Mouse (Mus musculus): ENCODE results near the gene Ofcc1.

Gene Ofcc1

DNA sequence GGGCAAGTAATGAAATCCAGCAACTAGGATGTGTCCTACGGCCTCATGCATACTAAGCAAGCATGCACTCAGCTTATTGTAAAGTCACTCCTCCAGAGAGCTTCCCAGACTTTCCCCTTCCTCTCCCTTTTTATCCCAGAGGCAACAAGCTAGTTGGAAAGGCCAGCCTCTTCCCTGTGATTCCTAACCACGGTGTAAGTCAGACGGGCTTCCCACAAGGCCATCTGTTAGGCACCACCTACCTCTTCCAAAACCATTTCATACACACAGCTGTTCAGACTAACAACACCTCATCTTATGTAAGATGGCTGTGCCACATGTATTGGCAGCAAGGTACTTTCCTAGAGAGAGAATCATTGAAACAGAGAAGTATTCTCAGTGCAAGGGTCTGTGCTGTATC is 124.9 kb downstream of the Ofcc1 start:
- DNase-seq: no peak

DNA sequence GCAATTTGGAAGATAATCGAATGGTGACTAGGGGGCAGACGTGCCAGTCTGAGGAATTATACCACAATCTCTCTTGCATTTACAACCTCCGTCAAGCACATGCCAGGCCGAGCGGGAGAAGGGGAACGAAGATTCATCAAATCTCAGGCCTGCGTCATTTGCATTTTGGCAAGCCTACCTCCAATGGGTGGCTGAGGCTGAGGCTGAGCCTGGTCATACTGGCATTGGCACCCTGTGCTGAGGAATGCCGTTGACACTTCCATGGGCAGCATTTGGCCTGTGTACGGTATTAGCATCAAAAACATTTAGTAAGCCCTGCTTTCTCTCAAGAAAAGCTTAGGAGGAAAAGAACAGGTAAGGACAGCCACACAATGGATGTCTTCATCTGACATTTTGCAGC is 152.9 kb downstream of the Ofcc1 start:
- DNase-seq: no peak

DNA sequence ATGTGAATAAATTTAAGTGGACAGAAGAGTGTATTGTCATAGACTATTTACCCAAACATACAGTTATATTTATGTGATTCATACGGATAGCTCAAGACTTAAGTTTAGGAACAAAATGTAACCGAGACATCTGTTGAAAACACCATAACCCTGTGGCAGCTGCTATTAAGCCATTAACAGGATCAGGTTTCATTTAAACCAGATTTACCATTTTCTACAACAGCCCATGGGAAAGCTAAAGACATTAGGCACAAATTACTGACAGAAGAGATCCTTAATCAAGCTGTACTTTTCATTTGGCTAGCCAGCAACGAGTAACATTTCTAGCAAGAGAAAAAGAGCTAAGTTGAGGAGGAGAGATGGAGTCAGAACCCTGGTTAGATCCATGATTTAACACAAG is 179.5 kb downstream of the Ofcc1 start:
- no peak for DNase-seq

DNA sequence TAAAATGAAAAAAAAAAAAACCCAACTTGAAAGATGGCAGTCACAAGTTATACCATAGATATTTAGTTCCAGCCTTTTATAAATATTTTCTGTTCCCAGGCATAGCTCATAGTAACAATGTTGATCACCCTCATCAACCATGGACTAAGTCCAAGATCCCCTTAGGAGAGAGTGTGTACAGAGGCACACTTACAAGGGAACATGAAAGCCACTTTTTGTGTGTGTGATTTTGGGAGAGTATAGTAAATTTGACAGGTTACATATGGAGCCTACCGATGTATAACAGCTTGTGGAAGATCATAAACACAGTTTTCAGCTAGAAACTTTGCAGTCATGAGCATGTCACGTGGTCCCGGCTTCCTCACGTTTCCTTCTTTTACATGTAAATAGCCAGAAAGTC is 189.5 kb downstream of the Ofcc1 start:
- no peak for DNase-seq

DNA sequence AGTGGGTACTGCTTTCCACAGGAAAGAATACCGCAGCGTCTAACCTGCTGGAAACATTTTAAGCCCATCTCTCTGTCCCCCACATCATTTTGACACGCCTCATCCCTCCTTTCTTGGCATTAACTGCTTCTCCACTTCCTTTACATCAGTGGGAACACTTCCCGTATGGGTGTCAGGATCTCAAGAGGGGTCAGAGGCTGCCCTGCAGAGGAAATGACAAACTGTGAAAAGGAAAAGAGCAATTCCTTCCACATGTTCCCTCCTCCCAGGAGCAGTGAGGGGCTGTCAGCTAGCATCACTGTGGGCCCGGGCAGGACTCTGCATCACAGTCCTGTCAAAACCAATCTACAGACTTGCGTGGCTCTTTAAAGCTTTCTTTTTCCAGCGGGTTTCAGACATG is 193.4 kb downstream of the Ofcc1 start:
- no peak for DNase-seq

DNA sequence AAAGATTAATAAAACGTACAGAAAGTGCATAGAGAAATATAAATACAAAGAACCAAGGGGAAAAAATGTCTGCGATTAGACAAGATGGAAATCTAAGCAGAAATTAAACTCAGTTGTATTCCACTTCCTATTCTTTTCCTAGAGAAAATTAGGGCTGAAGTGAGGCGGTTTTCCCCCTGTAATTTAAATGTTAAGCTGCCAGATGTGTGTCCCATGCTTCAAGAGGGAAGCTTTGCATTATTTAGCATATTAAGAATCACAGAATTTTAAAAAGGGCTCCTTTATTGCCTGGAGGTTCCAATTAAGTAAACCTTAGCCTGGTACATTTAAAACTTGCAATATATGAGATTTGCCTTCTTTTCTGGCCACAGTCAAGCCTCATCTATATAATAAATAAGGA is 205.8 kb downstream of the Ofcc1 start:
- DNase-seq: no peak

DNA sequence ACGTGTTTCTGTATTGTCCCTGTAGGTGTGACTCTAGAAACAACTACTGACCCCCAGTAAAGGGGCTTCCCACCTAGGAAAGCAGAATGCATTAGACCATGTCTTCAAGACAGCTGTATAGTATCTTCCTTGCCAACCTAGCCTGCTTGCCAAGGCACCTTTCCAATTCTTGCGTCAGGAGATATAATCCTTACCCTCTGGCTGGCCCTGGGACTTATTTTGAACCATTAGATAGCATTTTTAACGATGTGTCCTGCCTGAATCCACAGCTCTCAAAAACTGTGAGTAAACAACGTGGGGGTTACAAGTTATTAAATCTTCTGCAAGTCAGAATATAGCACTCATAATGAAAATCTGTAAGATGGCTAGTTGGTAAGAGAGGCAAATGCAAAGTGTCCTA is 221.3 kb downstream of the Ofcc1 start:
- no peak for DNase-seq

DNA sequence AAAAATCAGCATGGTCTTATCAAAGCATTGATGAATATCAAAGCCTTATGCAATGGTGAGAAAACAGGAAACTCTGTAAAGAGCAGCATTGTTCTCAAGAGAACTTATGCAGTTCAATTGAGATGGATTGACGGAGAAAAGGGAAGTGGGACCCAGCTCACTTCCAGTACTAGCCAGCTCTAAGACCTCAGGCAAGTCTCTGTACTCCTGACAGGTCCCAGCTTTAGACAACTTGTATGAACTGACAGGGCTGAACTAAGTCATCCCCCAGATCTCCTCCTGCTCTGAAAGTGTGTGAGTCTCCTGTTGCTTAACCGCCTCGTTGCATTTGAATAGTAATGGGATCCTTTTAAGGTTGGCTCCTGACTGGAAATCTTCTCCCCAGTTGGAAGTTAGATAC is 225.2 kb downstream of the Ofcc1 start:
- DNase-seq: no peak

DNA sequence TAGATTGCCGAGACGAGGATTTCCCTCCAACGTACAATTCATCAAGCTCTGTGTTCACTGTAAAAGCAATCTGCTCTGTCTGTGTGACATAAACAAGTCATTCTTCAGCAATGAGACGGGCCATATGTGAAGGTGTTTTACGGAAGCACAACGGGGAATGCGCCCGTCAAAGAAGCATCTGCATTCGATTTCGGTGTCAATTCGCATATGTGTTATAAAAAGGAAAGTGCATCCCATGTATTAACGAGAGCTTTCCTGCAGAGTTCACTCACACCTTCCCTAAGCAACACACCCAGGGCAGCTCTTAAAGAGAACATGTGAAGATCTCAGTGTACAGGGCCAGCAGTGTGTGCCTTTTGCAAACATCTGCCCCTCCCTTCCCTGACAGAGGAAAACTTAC is 225.6 kb downstream of the Ofcc1 start:
- no peak for DNase-seq

DNA sequence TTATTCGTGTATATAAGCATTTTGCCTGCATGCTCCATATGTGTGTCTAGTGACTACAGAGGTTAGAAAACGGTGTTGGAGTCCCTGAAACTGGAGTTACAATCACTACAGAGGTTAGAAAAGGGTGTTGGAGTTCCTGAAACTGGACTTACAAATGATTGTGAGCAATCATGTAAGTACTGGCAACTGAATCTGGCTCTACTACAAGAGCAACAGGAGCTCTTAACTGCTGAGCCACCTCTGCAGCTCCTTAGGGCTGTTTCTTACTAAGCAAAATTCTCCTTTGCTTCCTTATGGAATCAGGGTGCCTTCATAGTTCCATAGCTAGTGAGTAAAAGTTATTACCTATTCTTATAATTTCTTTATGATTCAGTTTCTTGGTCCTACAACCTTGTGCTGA is 237.4 kb downstream of the Ofcc1 start:
- DNase-seq: no peak

DNA sequence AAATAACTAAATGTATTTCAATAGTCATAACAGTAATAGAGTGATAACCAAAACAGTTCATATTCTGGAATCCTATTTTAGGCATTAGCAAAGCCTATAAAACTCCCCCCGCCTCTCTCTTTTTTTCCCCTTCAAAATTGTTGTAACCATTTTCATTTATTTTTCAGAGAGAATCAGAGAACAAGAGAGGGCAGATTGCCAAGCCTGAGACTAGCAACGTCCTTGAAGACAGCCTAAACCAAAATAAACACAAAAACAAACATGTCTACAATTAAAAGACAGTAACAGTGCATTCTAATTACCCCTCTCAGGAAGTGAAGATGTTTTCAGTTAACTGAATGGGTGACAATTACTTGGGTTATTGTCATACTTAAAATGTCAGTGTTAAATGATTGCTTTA is 248.9 kb downstream of the Ofcc1 start:
- DNase-seq: no peak

DNA sequence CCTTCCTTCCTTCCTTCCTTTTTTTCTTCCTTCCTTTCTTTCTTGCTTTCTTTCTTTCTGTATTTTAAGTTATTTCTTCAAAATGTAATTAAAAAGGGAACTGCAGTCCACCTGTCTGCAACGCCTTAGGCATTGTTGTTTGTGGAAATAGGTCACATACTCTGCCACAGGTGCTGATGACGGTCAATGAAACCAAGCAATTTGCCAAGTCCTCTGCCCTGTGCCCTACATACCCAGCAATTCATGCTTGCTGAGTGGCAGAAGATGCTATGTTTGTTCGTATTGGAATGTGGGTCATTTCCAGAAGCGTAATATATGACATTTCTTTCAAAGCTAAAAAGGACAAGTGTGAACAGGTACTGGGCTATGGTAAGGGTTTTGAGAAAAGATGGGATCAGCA is 285.0 kb downstream of the Ofcc1 start:
- no peak for DNase-seq

DNA sequence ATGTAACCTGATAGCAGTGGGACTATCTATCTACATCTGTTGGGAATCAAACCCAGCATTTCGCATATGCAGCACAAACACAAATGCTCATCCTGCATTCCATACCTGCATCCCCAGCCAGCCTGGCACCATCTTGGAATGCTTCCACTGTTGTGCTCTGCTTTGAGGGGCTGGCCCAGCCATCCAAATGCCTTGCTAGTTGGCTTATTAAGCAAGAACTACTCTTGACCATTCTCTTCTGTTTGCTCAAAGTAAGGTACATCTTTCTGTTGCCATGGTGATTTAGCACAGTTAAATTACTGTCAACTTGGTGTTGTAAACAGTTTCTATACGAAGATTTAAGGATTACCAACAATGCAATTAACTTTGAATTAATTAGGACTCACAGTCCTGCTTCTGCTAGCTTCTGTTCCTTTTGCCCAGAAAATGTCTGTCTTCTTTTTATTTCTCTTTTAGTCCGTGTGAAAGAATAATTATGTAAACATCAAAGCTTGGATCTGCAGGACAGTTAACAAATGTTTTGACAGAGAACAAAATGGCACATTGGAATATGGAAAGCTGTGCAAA is 286.3 kb downstream of the Ofcc1 start:
- no peak for DNase-seq

DNA sequence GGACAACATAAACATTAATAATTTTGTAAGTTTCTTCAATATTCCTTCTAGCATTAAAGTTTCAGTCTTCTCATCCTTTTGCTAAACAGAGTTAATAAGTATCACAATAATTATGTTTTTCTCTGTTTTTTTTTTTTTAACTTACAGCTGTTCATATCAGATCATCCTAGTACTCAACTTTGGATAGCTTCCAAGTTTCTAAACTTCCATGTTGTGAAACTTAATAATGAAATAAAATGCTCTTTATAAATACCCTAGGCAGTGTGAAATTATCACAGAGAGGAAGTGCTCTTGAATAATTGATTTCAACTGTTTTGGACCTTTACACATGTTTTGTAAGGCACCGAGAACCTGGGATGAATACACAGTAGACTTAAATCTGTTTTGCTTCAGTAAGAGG is 291.2 kb downstream of the Ofcc1 start:
- no peak for DNase-seq

DNA sequence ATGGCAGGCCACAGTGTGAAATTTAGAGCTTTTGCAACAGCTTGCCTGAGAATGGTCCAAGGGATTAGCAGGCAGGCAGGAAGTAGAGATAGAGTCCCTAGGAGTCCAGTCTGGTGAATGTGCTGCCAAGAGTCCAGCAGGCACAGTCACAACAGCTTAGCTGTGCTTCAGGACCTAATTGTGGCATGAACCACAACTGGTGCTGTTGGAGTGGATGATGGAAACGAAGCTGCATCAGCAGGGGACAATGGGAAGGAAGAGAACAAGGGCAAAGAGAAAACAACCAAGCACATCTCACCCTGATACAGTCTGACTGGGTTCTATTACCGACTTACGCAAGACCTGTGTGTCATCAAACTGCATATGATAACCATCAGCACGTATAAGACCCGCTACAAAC is 300.0 kb downstream of the Ofcc1 start:
- no peak for DNase-seq

DNA sequence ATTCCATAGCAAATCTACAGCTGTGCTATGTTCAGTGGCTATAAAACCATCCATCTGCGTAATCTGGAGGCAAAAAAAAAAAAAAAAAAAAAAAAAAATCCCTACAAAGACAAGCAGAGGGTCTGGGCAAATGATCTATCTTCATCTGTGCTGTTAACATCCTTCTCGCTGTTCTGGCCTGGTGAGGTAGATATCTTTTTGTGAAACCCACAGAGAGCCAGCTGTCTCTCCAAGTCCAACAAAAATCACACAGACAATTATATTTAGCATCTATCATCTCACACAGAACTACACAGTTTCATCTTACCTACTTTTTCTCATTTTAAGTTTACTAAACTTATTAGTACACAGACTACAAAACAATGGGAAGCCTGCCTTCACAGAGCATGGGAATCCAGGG is 323.4 kb downstream of the Ofcc1 start:
- no peak for DNase-seq

DNA sequence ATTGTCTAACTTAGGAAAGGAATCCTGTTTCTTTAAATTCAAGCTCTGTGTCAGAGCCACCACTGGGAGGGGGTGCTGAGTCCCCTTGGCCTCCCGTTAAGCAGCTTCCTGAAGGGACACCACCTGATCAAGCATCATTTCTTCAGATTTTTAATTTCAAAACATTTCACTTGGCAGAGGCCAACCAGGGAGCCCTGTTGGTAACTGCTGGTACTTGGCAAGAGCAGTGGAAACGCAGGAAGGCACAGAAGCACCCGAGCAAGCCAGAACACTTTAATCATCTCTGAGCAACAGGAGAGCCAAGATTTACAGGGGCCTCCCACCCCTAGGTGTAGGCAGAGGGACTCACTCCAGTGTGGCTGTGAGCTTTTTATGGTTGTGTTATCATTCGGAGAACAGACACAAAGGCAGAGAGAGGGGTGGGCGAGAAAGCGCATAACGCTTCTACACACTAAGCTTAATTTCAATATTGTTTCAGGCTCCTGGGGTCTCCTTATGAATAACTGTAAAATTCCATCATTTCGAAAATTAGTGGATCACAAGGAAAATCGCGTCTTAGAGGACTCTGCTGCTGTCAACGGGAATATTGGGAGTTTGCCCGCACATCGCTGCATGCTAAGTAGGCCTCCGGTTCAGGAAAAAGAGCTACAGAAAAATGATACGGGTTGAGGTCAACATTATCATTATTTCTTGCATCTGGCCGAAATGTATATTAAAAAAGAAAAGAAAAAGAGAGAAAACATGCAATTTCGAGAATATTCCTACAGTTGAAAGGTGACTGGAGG is 324.1 kb downstream of the Ofcc1 start:
- DNase-seq: no peak

DNA sequence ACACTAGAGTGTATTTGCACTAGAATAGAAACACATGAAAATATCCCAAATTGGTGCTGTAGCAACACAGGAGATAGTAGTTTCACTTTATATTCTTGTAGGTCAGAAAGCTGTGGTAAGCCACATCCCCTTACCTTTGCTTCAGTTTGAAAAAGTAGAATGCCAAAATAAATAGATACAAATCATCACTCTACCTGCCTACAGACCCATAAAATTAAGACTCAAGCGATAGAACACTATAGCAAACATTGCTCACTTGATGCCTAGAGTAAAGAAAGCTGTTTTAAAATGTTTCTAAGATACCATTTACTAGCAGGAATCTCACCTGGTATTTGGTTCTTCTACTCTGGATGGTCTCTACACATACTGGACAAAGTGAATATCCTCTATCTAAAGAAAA is 331.8 kb downstream of the Ofcc1 start:
- DNase-seq: no peak

DNA sequence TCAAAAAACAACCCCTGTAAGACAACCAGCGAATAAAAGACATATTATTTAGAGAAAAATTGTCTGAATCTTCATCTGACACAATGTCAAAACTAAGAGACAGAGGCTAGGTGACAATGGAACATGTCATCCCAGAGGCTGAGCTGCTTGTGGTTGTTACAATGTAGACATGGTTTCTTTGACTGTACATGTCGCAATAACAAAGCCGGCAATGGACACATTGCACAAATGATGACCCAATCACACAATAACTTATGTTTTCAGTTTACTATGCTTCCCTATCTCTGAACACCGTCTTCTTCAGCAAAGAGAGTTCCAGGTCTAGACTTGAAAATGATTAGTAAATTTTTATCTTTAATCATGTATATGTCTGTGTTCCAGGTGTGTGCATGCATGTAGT is 332.4 kb downstream of the Ofcc1 start:
- no peak for DNase-seq

DNA sequence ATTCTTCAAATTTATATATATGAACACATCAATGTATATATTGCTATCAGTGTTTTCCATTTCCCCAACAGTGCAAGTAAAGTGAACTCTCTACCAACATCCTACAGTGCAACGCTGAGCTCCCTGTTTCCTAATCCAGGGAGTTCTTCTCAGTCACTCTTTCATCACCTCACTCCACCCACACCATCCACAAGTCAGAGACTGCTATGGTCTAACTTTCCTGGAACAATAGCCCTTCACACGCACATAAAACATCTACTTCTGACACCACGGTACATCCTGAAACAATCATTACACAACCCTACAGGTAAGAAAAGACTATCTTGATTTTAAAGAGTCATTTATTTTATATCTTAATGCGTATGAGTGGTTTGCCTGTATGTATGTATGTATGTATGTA is 335.4 kb downstream of the Ofcc1 start:
- DNase-seq: no peak

DNA sequence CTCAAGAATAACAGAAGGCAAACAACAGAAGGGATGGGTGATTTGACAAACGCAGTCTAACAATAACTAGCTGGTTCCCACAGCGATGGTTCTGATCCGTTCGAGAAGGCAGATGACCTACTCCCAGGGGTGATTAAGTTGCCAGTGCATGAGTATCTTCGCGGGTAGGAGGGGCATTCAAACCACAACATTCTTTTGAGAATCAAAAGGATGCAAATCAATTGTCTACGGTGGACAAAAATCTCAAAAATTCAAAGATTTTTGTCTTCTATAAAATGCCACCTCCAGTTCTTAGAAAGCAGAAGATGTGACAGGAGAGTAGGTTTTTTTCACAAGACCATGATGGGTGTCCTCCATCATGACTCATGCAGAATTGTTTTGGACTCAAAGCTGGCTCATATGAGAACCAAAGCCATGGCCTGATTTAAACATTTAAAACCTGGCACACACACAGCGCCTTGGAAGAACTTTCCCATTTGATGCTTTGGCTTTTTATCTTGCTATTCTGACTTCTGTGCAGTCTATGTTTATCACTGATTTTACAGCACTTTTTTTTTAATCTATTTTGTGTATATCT is 338.0 kb downstream of the Ofcc1 start:
- no peak for DNase-seq

DNA sequence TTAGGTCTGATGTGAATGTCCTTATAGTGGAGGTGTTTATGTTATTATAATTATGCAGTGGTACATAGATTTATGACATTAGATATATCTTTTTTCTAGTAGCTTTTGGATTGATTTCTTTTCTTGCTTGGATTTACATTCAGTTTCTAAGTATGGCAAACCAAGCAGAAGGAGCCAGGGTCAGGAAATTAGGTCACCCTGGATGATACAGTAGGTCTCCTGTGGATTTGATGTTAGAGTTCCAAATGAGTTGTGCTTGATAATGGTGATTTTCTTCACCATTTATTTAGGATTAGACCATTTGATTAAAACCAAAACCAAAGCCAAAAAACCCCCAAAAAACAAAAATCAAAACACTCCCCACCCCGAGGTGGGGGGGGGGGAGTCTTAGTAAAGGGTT is 338.6 kb downstream of the Ofcc1 start:
- no peak for DNase-seq

DNA sequence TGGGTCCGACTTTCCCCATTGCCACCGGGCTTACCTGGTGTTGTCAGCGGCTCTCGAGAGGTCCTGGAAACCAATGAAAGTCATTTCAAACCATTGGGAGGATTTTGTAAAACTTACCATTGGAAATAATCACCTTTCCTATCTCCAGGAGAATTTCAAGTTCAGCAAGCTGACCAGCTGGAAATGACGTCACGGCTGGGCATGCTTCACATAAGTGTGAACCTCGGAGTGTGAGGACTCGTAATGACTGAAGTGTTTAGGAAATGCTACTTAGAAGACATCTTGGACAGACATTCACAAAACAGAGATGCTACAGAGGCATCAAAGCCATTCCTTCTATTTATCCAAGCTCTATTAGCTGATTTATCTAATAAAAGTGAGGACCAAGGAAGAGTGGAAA is 361.0 kb downstream of the Ofcc1 start:
- DNase-seq: no peak

DNA sequence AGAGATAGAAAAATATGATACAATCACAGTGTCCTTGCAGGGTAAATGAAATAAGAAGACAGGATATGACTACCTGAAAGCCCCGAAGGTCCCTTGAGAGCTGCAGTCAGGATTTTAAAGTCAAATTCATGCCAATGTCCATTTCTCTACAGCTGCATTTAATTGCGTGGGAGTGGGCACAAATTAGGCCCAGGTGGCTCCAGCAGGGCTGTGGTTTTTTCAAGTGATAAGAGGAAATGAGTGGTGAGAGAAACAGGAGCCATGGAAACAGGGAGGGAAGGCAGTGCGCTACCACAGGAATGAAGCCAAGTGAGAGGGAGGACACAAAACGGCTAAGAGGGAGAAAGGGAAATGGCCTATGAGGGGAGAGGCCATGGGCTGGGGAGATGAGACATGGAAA is 363.3 kb downstream of the Ofcc1 start:
- no peak for DNase-seq

Data from thymus, adult 18-20 months (tissue).